Mouse (Mus musculus): ENCODE data around the gene Agap1.

The Agap1 gene

DNA sequence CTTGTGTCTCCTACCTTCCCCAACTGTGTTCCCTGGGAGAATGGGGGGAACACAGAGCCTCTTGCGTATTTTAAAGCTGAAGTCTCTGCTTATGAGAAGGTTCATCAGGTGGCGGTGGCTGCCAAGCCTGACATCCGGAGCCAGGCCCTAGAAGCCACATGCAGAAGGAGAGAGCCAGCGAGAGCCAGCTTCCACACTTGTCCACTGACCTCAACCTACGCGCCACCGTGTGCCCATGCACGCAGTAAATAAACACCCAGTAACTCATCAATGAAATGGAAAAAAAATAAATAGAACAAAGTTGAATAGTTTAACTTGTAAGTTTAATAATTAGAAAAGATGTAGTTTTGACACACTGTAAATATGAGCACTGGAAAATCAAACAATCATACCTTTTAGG lies 455.2 kb downstream of the Agap1 start:
- no peak for DNase-seq (ENCODE audit: low spot score)

- DNase-seq (ENCODE audit: low spot score), result no peak
These were observed 457.8 kb downstream of the Agap1 start for GRCm38 (mm10) chr1:89912392-89912791.

- DNase-seq (ENCODE audit: low spot score), result no peak
These were observed 459.0 kb downstream of the Agap1 start for GRCm38 (mm10) chr1:89913611-89914010.

- no peak for DNase-seq (ENCODE audit: low spot score)
These were observed 463.5 kb downstream of the Agap1 start for GRCm38 (mm10) chr1:89918111-89918510.

DNA sequence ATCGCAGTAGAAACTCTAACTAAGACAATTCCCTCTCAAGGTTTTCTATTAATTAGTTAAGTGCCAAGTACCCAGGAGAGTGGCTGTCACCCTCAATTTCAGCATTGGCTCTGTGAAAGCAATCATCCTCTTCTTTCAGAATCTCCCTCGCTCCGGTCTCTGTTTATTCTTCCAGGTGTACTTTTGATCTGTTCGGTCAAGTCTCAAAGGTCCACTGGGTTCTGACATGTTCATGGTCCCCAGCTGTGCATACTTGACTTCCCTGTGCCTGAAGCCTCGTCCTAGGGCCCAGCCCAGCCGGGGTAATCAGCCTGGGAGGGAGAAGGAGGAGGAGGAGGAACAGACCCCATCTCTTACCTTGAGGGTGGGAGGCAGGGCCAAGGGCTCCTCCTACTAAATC lies 464.6 kb downstream of the Agap1 start:
- no peak for DNase-seq (ENCODE audit: low spot score)

- DNase-seq (ENCODE audit: low spot score), result no peak
These were observed 467.2 kb downstream of the Agap1 start for GRCm38 (mm10) chr1:89921806-89922205.

DNA sequence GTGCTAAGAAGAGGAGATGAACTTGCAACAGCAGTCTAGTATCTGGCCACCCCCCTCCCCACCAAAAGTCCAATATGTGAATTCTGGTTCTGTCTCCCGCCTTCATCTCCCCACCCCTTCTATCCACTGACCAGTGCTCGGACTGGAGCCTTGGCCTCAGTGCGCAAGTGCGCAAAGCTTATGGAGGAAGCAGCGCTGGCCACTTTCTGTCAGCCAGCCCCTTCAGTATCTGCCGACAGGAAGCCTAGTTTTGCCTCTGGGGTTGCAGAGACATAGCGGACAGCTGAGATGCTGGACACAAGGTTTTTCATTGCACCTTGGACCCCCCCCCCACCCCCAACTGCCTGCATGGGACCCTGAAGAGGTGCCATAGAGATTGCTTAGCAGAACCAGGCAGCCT lies 467.7 kb downstream of the Agap1 start:
- DNase-seq (ENCODE audit: low spot score), result no peak

GRCm38 (mm10) chr1:89922883-89923641 lies 468.5 kb downstream of the Agap1 start:
- DNase-seq (ENCODE audit: low spot score), result no peak

DNA sequence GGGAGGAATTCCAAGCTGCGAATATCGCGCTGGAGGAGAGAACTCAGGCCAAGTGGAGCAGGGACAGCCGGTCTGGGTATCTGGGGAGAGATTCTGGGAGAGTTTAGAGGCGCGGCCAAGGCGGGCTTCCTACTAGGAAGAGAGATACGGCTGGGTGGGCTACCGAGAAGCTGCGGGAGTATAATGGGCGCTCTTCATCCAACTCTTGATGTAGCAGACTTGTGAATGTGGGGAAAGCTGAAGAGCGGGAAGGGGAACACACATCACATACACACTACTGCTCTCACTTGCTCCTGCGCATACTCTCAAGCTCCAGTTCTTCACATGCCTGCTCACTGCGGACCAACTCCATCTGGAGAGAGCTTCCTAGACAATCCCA lies 469.0 kb downstream of the Agap1 start:
- DNase-seq (ENCODE audit: low spot score), result no peak

DNA sequence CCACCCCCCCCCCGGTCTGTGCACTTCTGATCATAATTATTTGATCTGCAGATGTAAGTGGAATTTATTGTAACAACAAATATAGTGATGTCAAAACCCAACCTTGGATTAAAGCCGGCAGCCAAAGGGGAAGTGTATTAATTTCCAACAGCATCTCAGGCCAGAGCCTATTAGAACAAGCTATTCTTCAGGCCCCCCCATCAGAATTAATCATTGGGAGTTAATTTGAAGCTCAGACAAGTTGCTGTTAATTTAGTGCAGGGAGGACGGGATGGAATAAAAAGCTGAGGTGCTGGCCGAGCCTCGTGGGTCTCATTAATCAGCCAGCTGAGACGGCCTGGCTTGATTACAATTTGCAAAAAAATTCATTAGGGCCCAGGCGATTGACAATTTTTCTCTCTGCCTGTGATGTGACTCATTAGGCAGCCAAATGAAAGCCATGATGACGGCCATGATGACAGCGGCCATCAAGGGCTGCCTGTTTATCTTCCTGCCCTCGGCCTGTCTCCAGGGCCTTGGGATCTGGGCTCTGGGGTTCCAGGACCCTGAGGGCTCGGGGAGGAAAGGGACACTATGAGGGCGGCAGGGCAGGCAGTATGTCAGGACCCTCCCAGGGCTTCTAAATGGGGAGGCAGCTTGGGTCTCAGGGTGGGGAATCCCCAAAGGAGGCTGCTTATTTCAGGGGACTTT lies 471.0 kb downstream of the Agap1 start:
- no peak for DNase-seq (ENCODE audit: low spot score)

GRCm38 (mm10) chr1:89926583-89927060 lies 472.0 kb downstream of the Agap1 start:
- DNase-seq (ENCODE audit: low spot score), result no peak

DNA sequence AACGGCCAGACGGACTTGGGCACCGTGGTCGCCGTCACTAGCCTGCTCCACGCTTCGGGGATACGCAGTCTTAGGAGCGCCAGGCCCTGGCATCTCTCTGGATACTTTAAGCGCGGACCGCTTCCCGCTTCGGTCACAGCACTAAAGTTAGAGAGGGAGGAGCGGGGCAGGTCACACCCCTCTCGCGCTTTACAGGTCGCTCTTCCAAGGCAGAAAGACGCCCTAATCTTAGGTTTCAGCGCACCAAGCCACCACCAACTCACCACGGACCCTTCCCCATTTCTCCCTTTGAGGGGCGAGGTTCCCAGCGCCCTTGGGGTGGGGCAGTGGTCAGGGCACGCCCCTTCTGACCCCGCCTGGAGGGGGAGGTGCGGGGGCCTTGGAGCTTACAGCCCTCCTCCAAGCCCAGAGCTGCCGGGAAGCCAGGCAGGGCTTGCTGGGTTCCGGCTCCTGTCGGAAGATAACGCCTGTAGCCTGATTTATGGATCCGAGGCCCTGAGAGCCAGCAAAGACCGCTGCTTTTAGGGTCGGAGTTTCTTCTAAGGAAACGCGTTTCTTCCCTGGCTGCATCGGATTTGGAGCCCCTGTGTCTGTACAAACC lies 472.6 kb downstream of the Agap1 start:
- no peak for DNase-seq (ENCODE audit: low spot score)

- DNase-seq (ENCODE audit: low spot score), result no peak
These were observed 474.1 kb downstream of the Agap1 start for GRCm38 (mm10) chr1:89928676-89929075.

- DNase-seq (ENCODE audit: low spot score), result no peak
These were observed 474.6 kb downstream of the Agap1 start for GRCm38 (mm10) chr1:89929181-89929580.

- DNase-seq (ENCODE audit: low spot score), result no peak
These were observed 475.3 kb downstream of the Agap1 start for GRCm38 (mm10) chr1:89929721-89930505.

- DNase-seq (ENCODE audit: low spot score), result no peak
These were observed 475.9 kb downstream of the Agap1 start for GRCm38 (mm10) chr1:89930551-89930950.

GRCm38 (mm10) chr1:89931120-89931519 lies 476.5 kb downstream of the Agap1 start, which contains the start of gene Gbx2:
Gene Gbx2 (minus strand): TSS chr1:89931179.
- DNase-seq (ENCODE audit: low spot score), result no peak

GRCm38 (mm10) chr1:89932021-89932423 lies 477.4 kb downstream of the Agap1 start:
- no peak for DNase-seq (ENCODE audit: low spot score)

- no peak for DNase-seq (ENCODE audit: low spot score)
These were observed 478.0 kb downstream of the Agap1 start for GRCm38 (mm10) chr1:89932616-89933015.

DNA sequence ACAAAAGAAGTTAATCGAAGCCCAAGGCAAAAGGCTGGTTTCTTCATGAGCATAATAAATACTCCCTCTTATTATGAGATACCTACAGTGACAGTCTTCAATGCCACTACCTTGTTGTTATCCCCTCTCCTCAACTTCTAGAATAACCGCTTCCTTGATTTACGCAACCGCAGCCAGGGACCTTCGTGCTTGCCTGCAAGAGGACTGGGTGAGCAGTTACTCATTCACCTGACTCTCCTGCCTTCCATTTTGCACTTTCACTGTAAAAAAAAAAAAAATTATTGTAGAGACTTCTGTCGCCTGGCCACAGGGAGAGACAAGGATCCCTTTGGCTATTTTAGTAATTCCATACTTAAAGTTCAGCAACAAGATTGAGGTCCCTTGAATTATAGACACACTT lies 478.4 kb downstream of the Agap1 start:
- DNase-seq (ENCODE audit: low spot score), result no peak

GRCm38 (mm10) chr1:89933786-89934185 lies 479.2 kb downstream of the Agap1 start:
- DNase-seq (ENCODE audit: low spot score), result no peak
